Mouse (Mus musculus) limb, embryonic 15.5 days (tissue): Measurements from ENCODE around the gene Gm10096. TPM values are rescaled to one million over a fixed set of nuclear protein-coding genes. Genes with fewer than 3 reads are reported as not detected.
"Not testable (repeated sequence)": the region's sequence is repeated elsewhere in the genome, so short reads cannot be mapped to it uniquely, and the experiment has no call there.

Experiments used
- ATAC-seq: fragments of 200-750 bp; cut with Nextera tagmentation; 2 replicates; pipeline ENCODE4 v1.8.0; 2017; ENCODE audit warnings: low read depth, moderate TSS enrichment; ENCODE audit not compliant: insufficient number of reproducible peaks, low FRiP score, low TSS enrichment
- H3K27ac ChIP-seq: fragments of 300-500 bp; sonication (generic); 2 replicates; pipeline ENCODE4 v1.5.1; 2015; ENCODE audit warnings: moderate library complexity, mild to moderate bottlenecking, inconsistent platforms
- H3K27me3 ChIP-seq: fragments of 300-500 bp; sonication (generic); 2 replicates; pipeline ENCODE4 v1.6.1; 2015; ENCODE audit warnings: inconsistent platforms
- H3K36me3 ChIP-seq: fragments of 300-500 bp; sonication (generic); 2 replicates; pipeline ENCODE4 v1.6.1; 2015; ENCODE audit warnings: inconsistent platforms
- H3K4me1 ChIP-seq: fragments of 300-500 bp; sonication (generic); 2 replicates; pipeline ENCODE4 v1.6.1; 2015; ENCODE audit warnings: inconsistent platforms
- H3K4me2 ChIP-seq: fragments of 300-500 bp; sonication (generic); 2 replicates; pipeline ENCODE4 v1.6.1; 2015; ENCODE audit warnings: mild to moderate bottlenecking, inconsistent platforms
- H3K4me3 ChIP-seq: fragments of 300-500 bp; sonication (generic); 2 replicates; pipeline ENCODE4 v1.5.1; 2015; ENCODE audit warnings: mild to moderate bottlenecking, inconsistent platforms
- H3K9ac ChIP-seq: fragments of 300-500 bp; sonication (generic); 2 replicates; pipeline ENCODE4 v1.6.1; 2015; ENCODE audit warnings: inconsistent platforms
- H3K9me3 ChIP-seq: fragments of 300-500 bp; sonication (generic); 2 replicates; pipeline ENCODE4 v1.6.1; 2016; ENCODE audit warnings: inconsistent platforms
- WGBS: fragments of 180-500 bp; shearing (Covaris S2); methylation state at CpG from one replicate; pipeline ENCODE4 v1.1.7; 2015; 5-methylcytosine and 5-hydroxymethylcytosine counted together
- polyA plus RNA-seq: library from polyadenylated mRNA; unstranded; fragments of >200 nt; fragmentation: Nextera tagmentation; extraction: Ambion mirVana; gene quantifications from 2 replicates; pipeline ENCODE4 v1.2.1, GENCODE M21; 2015

Gene Gm10096
- not detected in 2 replicates for polyA plus RNA-seq

- WGBS = no CpG with 5 or more reads among the region's 5 CpGs
- not testable (repeated sequence) for H3K36me3 ChIP-seq, H3K4me2 ChIP-seq, ATAC-seq, H3K4me1 ChIP-seq, H3K27ac ChIP-seq, H3K27me3 ChIP-seq, H3K9me3 ChIP-seq, H3K4me3 ChIP-seq, H3K9ac ChIP-seq
Observed at GRCm38 (mm10) chrX:28954602-28955001, at the start of gene Gm10096. Gene Gm10096 (minus strand): TSS chrX:28954702.
